Mouse (Mus musculus) common myeloid progenitor, adult 5-6 weeks (primary cell): ENCODE data around the gene St6gal1. TPM values are rescaled to one million over a fixed set of nuclear protein-coding genes. Genes with fewer than 3 reads are reported as not detected.
A peak's percentile ranks its signal among the peaks of the same experiment; 100 is the strongest.
"Not testable (repeated sequence)": the region's sequence is repeated elsewhere in the genome, so short reads cannot be mapped to it uniquely, and the experiment has no call there.

Source experiments
- ATAC-seq: replicated peaks from 2 replicates; pipeline ENCODE4 v1.8.0; 2016; ENCODE audit warnings: low read depth, mild to moderate bottlenecking, moderate TSS enrichment, inconsistent platforms; ENCODE audit not compliant: poor library complexity, severe bottlenecking
- total RNA-seq: library from RNA; stranded (forward); fragments of 200-1000, 187-1606 nt; gene quantifications from 2 replicates; pipeline ENCODE4 v1.2.3, GENCODE M21; 2017

Gene St6gal1
- total RNA-seq: 0.34 and 0.41 TPM in 2 replicates

- ATAC-seq: peak; percentile 52
Observed at GRCm38 (mm10) chr16:23224671-23225068, at the start of gene St6gal1. Gene St6gal1, plus strand, starts transcription at chr16:23224740.

DNA sequence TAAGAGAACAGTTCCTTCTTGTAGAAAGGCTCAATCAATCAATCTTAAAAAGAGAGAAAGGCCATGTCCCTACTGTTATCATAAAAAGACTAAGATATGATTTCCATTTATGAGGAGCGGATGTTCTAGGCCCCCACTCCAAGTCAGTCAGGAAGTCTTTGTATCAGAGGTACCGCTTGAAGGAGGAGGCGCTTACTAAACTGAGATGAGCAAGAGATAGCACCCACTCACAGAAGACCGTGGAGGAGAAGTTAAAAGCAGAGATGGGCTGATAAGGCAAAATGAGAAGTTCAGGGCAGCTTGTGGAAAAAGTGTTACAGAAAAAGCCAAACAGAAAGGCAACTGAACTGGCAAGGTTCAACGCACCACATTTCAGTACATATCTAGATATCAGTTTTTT, 49.7 kb upstream of the St6gal1 start:
- ATAC-seq: peak; percentile 77

DNA sequence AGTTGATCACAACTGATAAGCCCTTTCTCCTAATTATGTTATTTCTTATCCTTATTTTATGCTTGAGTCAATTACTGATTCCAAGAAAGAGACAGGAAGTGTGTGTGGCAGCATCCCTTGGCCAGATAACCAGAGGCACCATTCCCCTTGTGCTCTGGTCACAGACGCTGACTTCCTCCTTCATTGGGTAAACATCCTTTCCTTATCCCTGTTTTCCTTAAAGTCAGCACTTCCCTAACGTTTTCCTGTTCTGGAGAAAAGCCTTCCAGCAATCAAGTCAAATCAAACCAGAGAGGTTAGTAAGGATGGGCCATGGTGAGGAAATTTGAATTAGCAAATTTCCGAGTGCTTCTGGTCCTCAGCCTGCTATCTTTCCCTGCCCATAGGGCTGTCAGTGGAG, 48.6 kb upstream of the St6gal1 start:
- ATAC-seq: no peak

DNA sequence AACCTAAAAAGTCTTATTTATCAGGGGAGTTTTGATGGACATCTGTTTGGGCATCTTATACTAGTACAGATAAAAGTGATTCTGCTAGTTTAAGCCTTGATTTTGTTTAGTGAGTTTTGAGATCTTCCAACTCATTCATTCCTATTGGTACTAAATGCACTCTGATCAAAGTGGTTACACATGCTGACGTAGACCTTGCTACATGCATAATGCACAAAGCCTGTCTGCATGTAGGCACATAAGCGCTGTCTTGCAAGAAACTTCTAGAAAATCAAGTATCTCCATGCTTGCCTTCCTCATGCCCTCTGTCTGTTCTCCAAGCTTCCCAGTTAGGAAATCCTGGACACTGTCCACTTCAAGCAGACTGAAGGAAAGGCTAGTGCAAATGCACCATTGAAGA, 46.7 kb upstream of the St6gal1 start:
- no peak for ATAC-seq

- ATAC-seq: no peak
Observed at GRCm38 (mm10) chr16:23178796-23179195, 45.7 kb upstream of the St6gal1 start.

DNA sequence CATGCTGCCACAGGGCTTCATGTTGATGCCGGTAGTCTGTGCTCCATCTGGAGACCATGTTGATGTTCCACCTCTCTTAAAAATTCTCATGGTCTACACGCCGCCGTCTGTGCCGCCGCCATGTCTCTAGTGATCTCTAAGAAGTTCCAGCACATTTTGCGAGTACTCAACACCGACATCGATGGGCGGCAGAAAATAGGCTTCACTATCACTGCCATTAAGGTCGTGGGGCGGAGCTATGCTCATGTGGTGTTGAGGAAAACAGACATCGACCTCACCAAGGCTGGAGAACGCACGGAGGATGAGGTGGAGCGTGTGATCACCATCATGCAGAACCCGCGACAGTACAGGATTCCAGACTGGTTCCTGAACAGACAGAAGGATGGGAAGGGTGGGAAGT, 45.1 kb upstream of the St6gal1 start:
- ATAC-seq: not testable (repeated sequence)

GRCm38 (mm10) chr16:23181054-23181453, 43.5 kb upstream of the St6gal1 start:
- ATAC-seq: peak; percentile 64; the same call in 1 of the 2 replicates

- peak; percentile 47 for ATAC-seq
Observed at GRCm38 (mm10) chr16:23181487-23181886, 43.1 kb upstream of the St6gal1 start.

DNA sequence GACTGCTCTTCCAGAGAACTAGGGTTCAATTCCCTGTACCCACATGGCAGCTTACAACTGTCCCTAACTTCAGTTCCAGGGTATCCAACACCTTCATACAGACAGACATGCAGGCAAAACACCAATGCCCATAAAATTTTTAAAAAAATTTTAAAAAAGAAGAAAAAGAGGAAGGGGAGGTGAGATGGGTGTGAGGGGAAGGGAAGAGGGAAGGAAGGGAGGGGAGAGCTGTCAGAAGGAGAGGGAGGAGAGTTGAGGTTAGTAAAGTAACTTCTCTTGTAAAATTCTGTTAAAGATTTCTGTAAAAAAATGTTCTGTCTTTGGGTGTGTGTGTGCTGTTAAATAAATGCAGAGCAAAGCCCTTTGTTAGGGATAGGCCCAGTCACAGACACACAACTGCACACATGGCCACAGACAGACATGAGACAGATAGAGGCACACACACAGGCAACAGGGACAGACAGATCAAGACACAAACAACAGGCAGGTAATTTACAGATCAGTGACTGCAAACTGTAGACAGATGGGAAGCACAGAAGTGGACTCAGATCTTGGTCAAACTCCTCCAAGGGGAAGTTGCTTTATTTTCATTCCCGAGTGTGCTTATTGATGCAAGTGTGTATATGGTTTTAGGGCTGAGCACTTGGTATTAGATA, 42.5 kb upstream of the St6gal1 start:
- peak; percentile 57; the same call in 1 of the 2 replicates for ATAC-seq

- ATAC-seq: peak; percentile 33; the same call in 1 of the 2 replicates
Observed at GRCm38 (mm10) chr16:23185824-23186223, 38.7 kb upstream of the St6gal1 start.

DNA sequence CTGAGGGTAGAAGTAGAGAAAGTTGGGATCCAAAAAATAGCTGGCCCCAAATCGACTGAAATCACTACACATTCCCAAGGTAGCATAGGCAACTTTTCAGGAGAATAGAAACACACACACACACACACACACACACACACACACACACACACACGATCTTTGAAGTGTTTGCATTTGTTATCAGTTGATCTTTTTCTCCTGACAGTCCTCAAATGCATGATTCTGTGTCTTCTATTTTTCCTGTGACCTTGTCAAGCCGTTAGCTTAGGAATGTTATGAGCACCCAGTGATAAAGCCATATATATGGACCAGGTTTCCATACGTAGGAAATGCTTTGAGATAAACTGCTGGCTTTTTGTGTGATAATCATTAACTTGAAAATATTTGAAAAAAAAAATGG, 38.1 kb upstream of the St6gal1 start:
- ATAC-seq: no peak

GRCm38 (mm10) chr16:23187983-23188382, 36.6 kb upstream of the St6gal1 start:
- no peak for ATAC-seq

DNA sequence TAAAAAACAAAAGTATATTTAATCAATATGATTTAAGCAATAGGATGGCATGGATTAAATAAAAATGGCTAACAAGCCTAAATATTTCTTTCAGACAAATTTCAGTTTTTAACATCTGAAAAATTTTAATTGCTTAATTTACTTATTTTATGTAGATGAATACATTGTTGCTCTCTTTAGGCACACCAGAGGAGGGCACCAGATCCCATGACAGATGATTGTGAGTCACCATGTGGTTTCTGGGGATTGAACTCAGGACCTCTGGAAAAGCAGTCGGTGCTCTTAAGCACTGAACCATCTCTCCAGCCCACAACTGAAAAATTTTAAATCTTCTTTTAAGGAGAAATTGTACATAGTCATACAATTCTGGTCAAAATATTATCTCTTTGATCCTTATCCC, 34.9 kb upstream of the St6gal1 start:
- ATAC-seq: no peak

- no peak for ATAC-seq
Observed at GRCm38 (mm10) chr16:23191560-23192242, 32.8 kb upstream of the St6gal1 start.

- ATAC-seq: peak; percentile 58
Observed at GRCm38 (mm10) chr16:23195618-23196017, 28.9 kb upstream of the St6gal1 start.

- ATAC-seq: no peak
Observed at GRCm38 (mm10) chr16:23196296-23196695, 28.2 kb upstream of the St6gal1 start.

GRCm38 (mm10) chr16:23196791-23197190, 27.7 kb upstream of the St6gal1 start:
- no peak for ATAC-seq

GRCm38 (mm10) chr16:23201498-23201897, 23.0 kb upstream of the St6gal1 start:
- ATAC-seq: no peak

DNA sequence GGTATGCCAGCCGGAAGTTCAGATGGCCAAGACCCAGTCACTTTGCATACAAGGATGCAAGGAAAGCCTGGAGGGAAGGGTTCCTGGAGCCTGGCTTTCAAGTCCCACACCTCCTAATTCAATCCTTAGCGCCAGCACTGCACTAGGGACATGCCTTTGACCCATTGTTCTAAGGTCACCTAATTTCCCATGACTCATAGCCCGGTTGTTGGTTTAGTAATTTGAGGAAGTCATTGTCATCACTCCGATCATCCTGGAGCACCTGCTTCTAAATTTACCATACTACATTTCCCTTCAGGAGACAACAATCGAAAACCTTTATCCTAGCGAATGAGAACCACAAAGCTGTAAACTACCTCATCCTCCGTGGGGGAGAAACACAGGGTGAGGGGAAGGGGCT, 10.2 kb upstream of the St6gal1 start:
- ATAC-seq: no peak

- no peak for ATAC-seq
Observed at GRCm38 (mm10) chr16:23215241-23215900, 9.2 kb upstream of the St6gal1 start.

DNA sequence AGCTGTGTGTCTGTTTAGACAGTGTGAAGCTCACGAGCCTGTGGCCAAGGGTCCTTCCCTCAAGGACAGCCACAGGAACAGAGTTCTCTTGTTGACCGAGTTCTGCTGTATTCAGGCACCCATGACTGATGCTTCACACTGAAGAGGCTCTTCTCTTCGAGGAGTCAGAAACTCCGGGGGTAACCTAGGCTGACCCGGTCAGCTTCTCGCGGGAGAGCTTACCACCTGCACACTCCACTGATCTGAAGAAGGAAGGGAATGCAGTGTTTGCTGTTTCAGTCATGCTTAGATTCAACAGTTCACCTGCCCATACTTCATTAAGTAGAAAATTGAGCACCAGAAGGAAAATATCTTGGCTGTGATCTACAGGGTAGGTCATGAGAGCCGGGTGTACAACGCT, 8.2 kb upstream of the St6gal1 start:
- no peak for ATAC-seq
